Mouse (Mus musculus) stomach, postnatal 0 days (tissue): ENCODE results near the gene Sdf4.

Source experiments
- CTCF ChIP-seq: IDR thresholded peaks from 2 replicates; pipeline ENCODE4 v1.5.1; 2016; ENCODE audit warnings: antibody characterized with exemption, low read depth, mild to moderate bottlenecking, moderate library complexity
- EP300 ChIP-seq: optimal IDR thresholded peaks from 2 replicates; pipeline ENCODE3; 2016; ENCODE audit warnings: antibody characterized with exemption

DNA sequence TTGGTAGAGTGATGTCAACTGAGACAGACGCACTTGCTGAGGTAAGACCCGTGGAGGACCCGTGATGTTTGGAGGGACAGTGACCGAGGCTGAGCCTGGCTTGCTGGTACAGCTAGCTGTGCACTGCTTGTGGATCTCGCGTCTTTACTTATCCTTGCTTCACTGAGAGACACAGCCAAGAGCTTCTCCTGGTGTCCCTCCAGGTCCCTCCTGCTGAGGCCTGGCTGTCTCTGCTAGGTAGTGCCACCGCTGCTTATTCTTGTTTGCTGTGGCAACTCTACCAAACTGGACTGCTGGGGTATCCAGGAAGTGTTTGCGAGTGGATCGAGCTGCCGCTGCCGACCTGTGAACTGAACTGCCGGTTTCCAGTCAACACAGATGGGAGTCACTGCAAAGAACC, 27.1 kb downstream of the Sdf4 start:
- no peak for TF ChIP-seq CTCF
- TF ChIP-seq EP300 = no peak
